Mouse (Mus musculus): ENCODE results near the gene Slc27a4.

DNA sequence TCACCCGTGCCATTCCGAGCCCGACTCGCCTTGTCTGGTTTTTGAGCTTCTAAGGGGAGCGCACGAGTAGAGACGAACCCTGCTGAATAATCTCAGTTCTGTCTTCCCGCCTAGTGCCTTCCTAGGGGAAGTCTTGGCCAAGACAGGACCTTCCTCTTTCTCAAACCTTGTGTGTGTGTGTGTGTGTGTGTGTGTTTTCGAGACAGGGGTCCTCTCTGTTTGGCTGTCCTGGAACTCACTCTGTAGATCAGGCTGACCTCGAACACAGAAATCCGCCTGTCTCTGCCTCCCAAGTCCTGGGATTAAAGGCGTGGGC lies 25.2 kb downstream of the Slc27a4 start:
- TF ChIP-seq CTCF (IDR thresholded peaks at IDR 0.05; ENCODE audit: low read depth, low read length) = no peak
- no peak for TF ChIP-seq TAL1 (conservative IDR thresholded peaks at IDR 0.05; ENCODE audit: low read depth, low read length)
- no peak for TF ChIP-seq GATA1 (IDR thresholded peaks at IDR 0.05; ENCODE audit: borderline replicate concordance, low read length)
